In the genomic region with DNA sequence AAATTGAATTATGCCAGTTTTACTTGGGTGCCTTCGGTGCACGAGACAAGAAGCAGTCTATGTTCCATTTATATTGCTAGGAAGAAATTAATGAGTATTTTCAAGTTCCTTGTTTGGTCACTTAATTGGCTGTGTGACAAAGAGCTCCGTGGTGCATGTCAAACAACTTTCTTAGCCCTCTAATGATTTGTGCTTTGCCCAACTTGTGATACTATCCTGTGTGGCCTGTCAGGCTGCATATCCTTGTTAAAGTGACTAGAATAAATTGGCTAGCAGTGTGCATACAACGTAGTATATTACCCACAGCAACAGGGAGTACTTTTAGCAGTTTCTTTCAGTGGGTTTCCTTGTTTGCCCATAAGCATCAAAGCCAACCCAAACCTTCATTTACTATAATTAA, we compare ENCODE assay signal across 30 mouse cellular contexts.
DNase-seq lines count a peak whose midpoint lies in the region; ATAC-seq lines count a peak whose summit lies in the region.
"Had no signal": no experiment of that assay in that cellular context is flagged by ENCODE, and none has a peak within 500 bp of the region (broad histone marks: within the 10 kb centered on the region; RNA-seq: fewer than 3 reads in every experiment).

No protein-coding gene starts in this region.

- peak; percentile 12 for DNase-seq in kidney, adult 9 months
- DNase-seq in kidney, adult 18-20 months = no peak
- peak; percentile 71 for DNase-seq in retina, postnatal 1 day
- DNase-seq in liver = no peak
- DNase-seq: adrenal gland, postnatal 10 days; cerebellum, adult 11-12 months; cerebellum, adult 9-11 months; gastrocnemius, postnatal 25 days; heart, adult 11 months; heart, postnatal 36 days; kidney, adult 11 months; kidney, postnatal 25 days; right cerebral cortex, postnatal 4 days; thymus, adult 18-20 months; thymus, postnatal 25 days had no signal

- H3K9me3 ChIP-seq in forebrain, embryonic 13.5 days (replicated peaks) = no peaks in the 10 kb centered on the region; the same call in 1 of the 2 replicates
- H3K9me3 ChIP-seq in forebrain, embryonic 16.5 days (ENCODE audit: control insufficient read depth, low read length) = no peaks in the 10 kb centered on the region
- no peaks in the 10 kb centered on the region for H3K9me3 ChIP-seq in midbrain, embryonic 13.5 days
- H3K9me3 ChIP-seq: embryonic facial prominence, embryonic 13.5 days; G1E; hindbrain, embryonic 13.5 days; limb, embryonic 12.5 days; lung, embryonic 15.5 days had no signal

- no peak overlapping the region for H3K4me2 ChIP-seq in forebrain, embryonic 13.5 days
- no peak overlapping the region for H3K4me2 ChIP-seq in forebrain, embryonic 16.5 days (ENCODE audit: low read length)
- H3K4me2 ChIP-seq in midbrain, embryonic 13.5 days (replicated peaks) = no peak overlapping the region
- H3K4me2 ChIP-seq: embryonic facial prominence, embryonic 13.5 days; hindbrain, embryonic 13.5 days; limb, embryonic 12.5 days; liver, embryonic 11.5 days; lung, embryonic 15.5 days had no signal

- no peaks in the 10 kb centered on the region for H3K36me3 ChIP-seq in forebrain, embryonic 13.5 days (ENCODE audit: poor library complexity, severe bottlenecking)
- H3K36me3 ChIP-seq in forebrain, embryonic 16.5 days (ENCODE audit: control insufficient read depth, insufficient read depth) = no peaks in the 10 kb centered on the region
- H3K36me3 ChIP-seq in midbrain, embryonic 13.5 days = peaks cover 3% of the 10 kb centered on the region; the same call in 1 of the 2 replicates
- H3K36me3 ChIP-seq: G1E; heart, embryonic 10.5 days; lung, embryonic 15.5 days had no signal

- peaks cover 19% of the 10 kb centered on the region; the same call in 1 of the 2 replicates for H3K27me3 ChIP-seq in forebrain, embryonic 13.5 days
- H3K27me3 ChIP-seq in forebrain, embryonic 16.5 days (replicated peaks; ENCODE audit: control insufficient read depth, insufficient read depth, low read length) = no peaks in the 10 kb centered on the region
- H3K27me3 ChIP-seq in midbrain, embryonic 13.5 days = no peaks in the 10 kb centered on the region
- H3K27me3 ChIP-seq: embryonic facial prominence, embryonic 13.5 days; hindbrain, embryonic 13.5 days; limb, embryonic 12.5 days; lung, embryonic 15.5 days; Patski had no signal

- 15% methylated on average over 4 of the region's 4 CpGs for WGBS in forebrain, embryonic 13.5 days
- 7% methylated on average over 4 of the region's 4 CpGs for WGBS in forebrain, embryonic 16.5 days
- 66% methylated on average over 4 of the region's 4 CpGs for WGBS in midbrain, embryonic 13.5 days

- no peaks in the 10 kb centered on the region for H3K4me1 ChIP-seq in forebrain, embryonic 13.5 days
- no peaks in the 10 kb centered on the region for H3K4me1 ChIP-seq in forebrain, embryonic 16.5 days (replicated peaks; ENCODE audit: control insufficient read depth, insufficient read depth, low read length)
- no peaks in the 10 kb centered on the region for H3K4me1 ChIP-seq in midbrain, embryonic 13.5 days (replicated peaks)
- H3K4me1 ChIP-seq: embryonic facial prominence, embryonic 13.5 days; heart, embryonic 10.5 days; hindbrain, embryonic 13.5 days; lung, embryonic 15.5 days; midbrain, embryonic 10.5 days had no signal

- H3K9ac ChIP-seq in forebrain, embryonic 13.5 days = no peak overlapping the region
- H3K9ac ChIP-seq in forebrain, embryonic 16.5 days (replicated peaks; ENCODE audit: low read depth, low read length) = no peak overlapping the region
- H3K9ac ChIP-seq in midbrain, embryonic 13.5 days (replicated peaks) = no peak overlapping the region
- H3K9ac ChIP-seq: embryonic facial prominence, embryonic 13.5 days; hindbrain, embryonic 13.5 days; limb, embryonic 12.5 days; lung, embryonic 15.5 days had no signal

- H3K27ac ChIP-seq in forebrain, embryonic 13.5 days = no peak overlapping the region
- no peak overlapping the region for H3K27ac ChIP-seq in forebrain, embryonic 16.5 days (ENCODE audit: low read length)
- no peak overlapping the region for H3K27ac ChIP-seq in midbrain, embryonic 13.5 days
- H3K27ac ChIP-seq: embryonic facial prominence, embryonic 13.5 days; heart, embryonic 10.5 days; hindbrain, embryonic 13.5 days; limb, embryonic 12.5 days; lung, embryonic 15.5 days; midbrain, embryonic 10.5 days; stomach, postnatal 0 days had no signal

- no peak overlapping the region for H3K4me3 ChIP-seq in forebrain, embryonic 13.5 days
- H3K4me3 ChIP-seq in forebrain, embryonic 16.5 days (replicated peaks; ENCODE audit: low read length) = no peak overlapping the region
- no peak overlapping the region for H3K4me3 ChIP-seq in midbrain, embryonic 13.5 days (replicated peaks)
- H3K4me3 ChIP-seq: embryonic facial prominence, embryonic 13.5 days; erythroblast, embryonic 14.5 days; heart, embryonic 10.5 days; hindbrain, embryonic 13.5 days; limb, embryonic 12.5 days; lung, embryonic 15.5 days; midbrain, embryonic 10.5 days had no signal

- ATAC-seq in forebrain, embryonic 13.5 days = peak; percentile 63
- ATAC-seq in forebrain, embryonic 16.5 days = peak; percentile 57; the same call in 1 of the 2 replicates
- ATAC-seq in midbrain, embryonic 13.5 days = no peak
- ATAC-seq: inflammation-experienced regulatory T-cells, adult 6 months; Patski had no signal

Comparison
In these comparisons a context has a peak if more than half of its experiments do, and no peak if none do; other contexts are left out.
1. DNase-seq: peak in kidney, adult 9 months (single experiment) and retina, postnatal 1 day (single experiment); none in kidney, adult 18-20 months (single experiment) and liver (single experiment).